Mouse (Mus musculus) liver, postnatal 0 days (tissue): ENCODE results near the gene Kctd11. TPM values are rescaled to one million over a fixed set of nuclear protein-coding genes. Genes with fewer than 3 reads are reported as not detected.
"Not testable (repeated sequence)": the region's sequence is repeated elsewhere in the genome, so short reads cannot be mapped to it uniquely, and the experiment has no call there.

Experiments used
- ATAC-seq: fragments of 200-750 bp; cut with Nextera tagmentation; 2 replicates; pipeline ENCODE4 v1.8.0; 2017; ENCODE audit warnings: mild to moderate bottlenecking, moderate library complexity
- DNase-seq: peaks from one replicate; pipeline ENCODE4 v3.0.0-alpha.2; 2016
- H3K27ac ChIP-seq: fragments of 300-500 bp; sonication (generic); 2 replicates; pipeline ENCODE4 v1.5.1; 2014; ENCODE audit warnings: antibody characterized with exemption, moderate library complexity, mild to moderate bottlenecking, low read depth
- H3K27me3 ChIP-seq: fragments of 300-500 bp; sonication (generic); 2 replicates; pipeline ENCODE4 v1.6.1; 2014; ENCODE audit warnings: low read length, control low read depth, mixed read lengths; ENCODE audit not compliant: insufficient read depth
- H3K36me3 ChIP-seq: fragments of 300-500 bp; sonication (generic); replicated peaks from 2 replicates; pipeline ENCODE4 v1.6.1; 2014; ENCODE audit warnings: mild to moderate bottlenecking, control low read depth, low read length, moderate library complexity, mixed read lengths; ENCODE audit not compliant: insufficient read depth
- H3K4me1 ChIP-seq: fragments of 300-500 bp; sonication (generic); 2 replicates; pipeline ENCODE4 v1.6.1; 2014; ENCODE audit warnings: antibody characterized with exemption, mild to moderate bottlenecking, control low read depth; ENCODE audit not compliant: insufficient read depth
- H3K4me2 ChIP-seq: fragments of 300-500 bp; sonication (generic); 2 replicates; pipeline ENCODE4 v1.6.1; 2014; ENCODE audit warnings: low read depth, mild to moderate bottlenecking, low read length, moderate library complexity, mixed read lengths
- H3K4me3 ChIP-seq: fragments of 300-500 bp; sonication (generic); 2 replicates; pipeline ENCODE4 v1.5.1; 2014; ENCODE audit warnings: low read depth, low read length
- H3K9ac ChIP-seq: fragments of 300-500 bp; sonication (generic); replicated peaks from 2 replicates; pipeline ENCODE4 v1.6.1; 2014; ENCODE audit warnings: mild to moderate bottlenecking, moderate library complexity
- H3K9me3 ChIP-seq: fragments of 300-500 bp; sonication (generic); 2 replicates; pipeline ENCODE4 v1.6.1; 2016; ENCODE audit warnings: mild to moderate bottlenecking, control low read depth, low read length, mixed read lengths
- CTCF ChIP-seq: sonication (generic); IDR thresholded peaks from 2 replicates; pipeline ENCODE4 v1.5.1; 2016; ENCODE audit warnings: antibody characterized with exemption, low read depth
- EP300 ChIP-seq: IDR thresholded peaks from 2 replicates; pipeline ENCODE4 v1.6.1; 2016; ENCODE audit warnings: antibody characterized with exemption, low read depth, mild to moderate bottlenecking
- WGBS: fragments of 180-500 bp; shearing (Covaris S2); extraction: QIAGEN DNeasy Blood & Tissue Kit; methylation state at CpG from one replicate; pipeline ENCODE4 v1.1.7; 2014; ENCODE audit not compliant: insufficient replicate concordance; 5-methylcytosine and 5-hydroxymethylcytosine counted together
- polyA plus RNA-seq: library from polyadenylated mRNA; unstranded; fragments of >200 nt; fragmentation: Nextera tagmentation; extraction: Ambion mirVana; gene quantifications from 2 replicates; pipeline ENCODE4 v1.2.1, GENCODE M21; 2015

The Kctd11 gene
- polyA plus RNA-seq, 1 experiment from 2014 or later, result 0.92 TPM

- H3K4me3 ChIP-seq, result no peak overlapping the region
- H3K9ac ChIP-seq, result no peak overlapping the region
- no peaks in the 10 kb centered on the region for H3K9me3 ChIP-seq
- no peaks in the 10 kb centered on the region for H3K27me3 ChIP-seq
- no peak overlapping the region for H3K27ac ChIP-seq
- peaks cover 10% of the 10 kb centered on the region for H3K4me1 ChIP-seq
- DNase-seq, result no peak
- WGBS, result 88% methylated on average over 9 of the region's 9 CpGs
- no peak for ATAC-seq
- H3K36me3 ChIP-seq, result no peaks in the 10 kb centered on the region
- no peak for TF ChIP-seq EP300
- no peak for TF ChIP-seq CTCF
- H3K4me2 ChIP-seq, result no peak overlapping the region
These were observed 15.6 kb downstream of the Kctd11 start for GRCm38 (mm10) chr11:69865561-69865960.

GRCm38 (mm10) chr11:69864138-69864860 is 16.9 kb downstream of the Kctd11 start:
- DNase-seq, result no peak
- no peak for ATAC-seq
- Histone ChIP-seq H3K4me2 (0 out of 2 replicates have a peak overlapping the region, but pooled peaks have one; percentile 7), H3K27ac (no peak overlapping the region), H3K4me1 (peaks cover 10% of the 10 kb centered on the region), H3K36me3 (no peaks in the 10 kb centered on the region), H3K9ac (0 out of 2 replicates have a peak overlapping the region, but pooled peaks have one; percentile 21), H3K9me3 (no peaks in the 10 kb centered on the region), H3K4me3 (no peak overlapping the region), H3K27me3 (no peaks in the 10 kb centered on the region)
- WGBS, result 36% methylated on average over 8 of the region's 8 CpGs
- TF ChIP-seq CTCF (no peak), EP300 (no peak)

- not testable (repeated sequence) for H3K27ac ChIP-seq, H3K9me3 ChIP-seq, ATAC-seq, DNase-seq, H3K4me3 ChIP-seq, H3K27me3 ChIP-seq, H3K9ac ChIP-seq, H3K4me2 ChIP-seq, H3K36me3 ChIP-seq
- WGBS, result 67% methylated on average over 3 of the region's 3 CpGs
- H3K4me1 ChIP-seq, result peaks cover 10% of the 10 kb centered on the region
These were observed 17.5 kb downstream of the Kctd11 start for GRCm38 (mm10) chr11:69863729-69864128.

GRCm38 (mm10) chr11:69858113-69858998 is 22.9 kb downstream of the Kctd11 start, which contains the start of gene Tnk1:
Tnk1 (minus strand) TSS chr11:69858730.
- Histone ChIP-seq H3K4me2 (0 out of 2 replicates have a peak within 1 kb of the TSS, but pooled peaks have one; percentile 3), H3K4me3 (no peak within 1 kb of the TSS), H3K27ac (no peak within 1 kb of the TSS), H3K4me1 (peaks cover 24% of the 10 kb centered on the region), H3K9ac (no peak within 1 kb of the TSS), H3K36me3 (no peaks in the 10 kb centered on the region), H3K9me3 (no peaks in the 10 kb centered on the region), H3K27me3 (peaks cover 5% of the 10 kb centered on the region; the same call in 1 of the 2 replicates)
- no peak for ATAC-seq
- TF ChIP-seq EP300, result no peak
- no peak for TF ChIP-seq CTCF
- 42% methylated on average over 30 of the region's 30 CpGs for WGBS
- DNase-seq, result peak; percentile 17

- Histone ChIP-seq H3K4me2 (peak overlapping the region; percentile 45), H3K36me3 (peaks cover 19% of the 10 kb centered on the region), H3K4me3 (no peak overlapping the region), H3K9me3 (no peaks in the 10 kb centered on the region), H3K27me3 (peaks cover 5% of the 10 kb centered on the region; the same call in 1 of the 2 replicates), H3K27ac (peak overlapping the region; percentile 84; the same call in 1 of the 2 replicates), H3K4me1 (peaks cover 49% of the 10 kb centered on the region), H3K9ac (no peak overlapping the region; the same call in 1 of the 2 replicates)
- WGBS, result 34% methylated on average over 16 of the region's 16 CpGs
- peak; percentile 71 for DNase-seq
- ATAC-seq, result peak; percentile 17; the same call in 1 of the 2 replicates
- TF ChIP-seq EP300, result no peak
- peak; percentile 83 for TF ChIP-seq CTCF
These were observed 25.9 kb downstream of the Kctd11 start for GRCm38 (mm10) chr11:69855347-69855746.

- Histone ChIP-seq H3K4me2 (peak overlapping the region; percentile 45), H3K4me3 (no peak overlapping the region), H3K9me3 (no peaks in the 10 kb centered on the region), H3K27ac (peak overlapping the region; percentile 84), H3K9ac (no peak overlapping the region), H3K36me3 (peaks cover 25% of the 10 kb centered on the region), H3K27me3 (peaks cover 5% of the 10 kb centered on the region; the same call in 1 of the 2 replicates), H3K4me1 (peaks cover 56% of the 10 kb centered on the region)
- TF ChIP-seq CTCF, result no peak
- no peak for TF ChIP-seq EP300
- WGBS, result 62% methylated on average over 10 of the region's 10 CpGs
- DNase-seq (peak; percentile 17), ATAC-seq (no peak)
These were observed 26.5 kb downstream of the Kctd11 start for GRCm38 (mm10) chr11:69854680-69855079.
